Mouse (Mus musculus): ENCODE measurements around the gene Osbpl10. TPM values are rescaled to one million over a fixed set of nuclear protein-coding genes. Genes with fewer than 3 reads are reported as not detected.

Gene Osbpl10
- total RNA-seq, 2 experiments from 2014 or later = 5.9 to 6.7 TPM

DNA sequence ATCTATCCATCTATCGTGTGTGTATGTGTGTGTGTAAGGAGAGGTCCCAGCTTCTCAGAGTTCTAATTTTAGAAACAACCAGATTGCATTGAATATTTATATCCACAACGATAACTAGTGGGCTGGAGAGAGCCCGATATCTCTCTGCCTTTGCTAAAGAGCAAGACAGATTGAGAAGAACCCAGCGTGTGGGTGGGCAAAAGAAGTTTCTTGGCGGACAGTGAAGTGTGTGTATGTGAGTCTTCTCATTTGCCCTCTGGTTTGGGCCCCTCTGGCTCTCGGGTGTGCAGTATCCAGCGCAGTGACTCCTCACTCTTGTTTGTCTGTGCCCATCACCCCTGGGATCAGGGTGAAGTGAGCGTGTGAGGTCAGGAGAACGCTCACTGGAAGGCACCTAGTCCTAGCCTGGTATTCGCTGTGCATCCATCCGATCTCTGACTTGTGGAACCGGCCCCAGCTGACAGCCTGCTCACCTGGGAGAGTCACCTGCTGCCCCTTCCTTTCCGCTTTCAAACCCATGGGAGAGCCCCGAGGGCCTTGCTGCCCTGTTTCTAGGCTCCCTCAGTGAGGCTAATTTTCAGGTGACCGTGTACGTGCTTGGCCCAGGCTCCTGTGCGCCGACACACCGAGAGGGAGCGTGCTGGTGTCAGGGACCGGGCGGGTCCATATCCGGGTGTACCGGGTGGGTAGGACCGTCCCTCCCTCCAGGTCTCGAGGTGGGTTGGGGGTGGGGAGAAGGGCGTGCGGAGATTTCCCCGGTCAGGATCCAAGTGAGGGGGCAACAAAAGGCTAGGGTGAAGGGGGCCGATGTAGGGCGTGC lies 698 bp upstream of the Osbpl10 start:
- DNase-seq = no peak
- intact Hi-C loops (cut with DNase I; ENCODE audit: low total_unique reads) = no loop called here

DNA sequence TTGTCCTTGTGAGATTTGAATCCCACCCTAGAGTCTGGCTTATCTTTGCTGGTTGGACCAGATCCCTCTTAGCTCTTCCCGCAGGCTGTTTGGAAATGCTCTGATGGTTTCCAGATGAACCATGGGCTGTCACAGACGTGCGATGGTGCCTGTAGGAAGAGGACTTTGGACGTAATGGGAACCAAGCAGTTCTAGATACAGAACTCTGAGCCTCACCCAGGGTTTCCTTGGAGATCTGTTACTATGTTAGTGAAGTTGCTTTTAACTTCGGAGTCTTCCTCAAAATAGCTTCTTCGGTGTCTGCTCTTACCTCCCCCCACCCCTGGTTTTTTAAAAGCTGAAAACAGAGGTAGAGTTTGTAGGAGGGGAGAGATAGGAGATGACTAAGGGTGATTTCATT lies 1.6 kb downstream of the Osbpl10 start:
- no peak for DNase-seq
- intact Hi-C loops (cut with DNase I; ENCODE audit: low total_unique reads) = no loop called here

DNA sequence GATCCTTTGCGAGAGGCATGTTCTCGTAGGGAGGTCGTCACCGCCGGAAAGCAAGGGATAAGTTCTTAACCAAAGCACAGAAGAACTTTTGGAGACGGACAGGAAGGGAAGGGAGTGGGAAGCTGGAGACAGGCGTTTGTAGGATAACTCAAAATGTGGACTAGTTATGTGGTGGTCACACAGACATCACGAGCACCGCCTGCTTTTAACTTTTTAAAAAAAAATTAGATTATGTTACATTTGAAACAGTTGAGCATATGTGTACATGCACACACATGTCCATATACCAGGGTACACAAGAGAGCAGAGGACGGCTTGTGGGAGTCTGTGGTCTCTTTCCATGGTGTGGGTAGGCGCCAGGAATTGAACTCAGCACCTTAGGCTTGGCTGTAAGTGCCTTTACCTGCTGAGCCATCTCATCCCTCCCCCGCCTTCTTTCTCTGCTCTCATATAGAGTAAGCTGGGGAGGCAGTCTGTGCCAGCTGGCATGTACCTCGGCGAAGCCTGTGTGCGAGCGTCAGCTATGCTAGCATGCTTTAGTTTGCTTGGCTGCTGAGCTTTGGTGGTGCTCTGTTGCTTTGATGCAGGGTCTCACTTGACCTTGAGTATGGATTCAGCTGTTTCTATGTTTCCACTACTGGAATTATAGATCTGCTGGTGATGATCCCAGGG lies 4.5 kb downstream of the Osbpl10 start, which contains the start of gene Rps27rt:
Gene Rps27rt (minus strand): TSS at position 51 of the 672 bp plus-strand sequence.
- intact Hi-C loops (cut with DNase I; ENCODE audit: low total_unique reads) = no loop called here

DNA sequence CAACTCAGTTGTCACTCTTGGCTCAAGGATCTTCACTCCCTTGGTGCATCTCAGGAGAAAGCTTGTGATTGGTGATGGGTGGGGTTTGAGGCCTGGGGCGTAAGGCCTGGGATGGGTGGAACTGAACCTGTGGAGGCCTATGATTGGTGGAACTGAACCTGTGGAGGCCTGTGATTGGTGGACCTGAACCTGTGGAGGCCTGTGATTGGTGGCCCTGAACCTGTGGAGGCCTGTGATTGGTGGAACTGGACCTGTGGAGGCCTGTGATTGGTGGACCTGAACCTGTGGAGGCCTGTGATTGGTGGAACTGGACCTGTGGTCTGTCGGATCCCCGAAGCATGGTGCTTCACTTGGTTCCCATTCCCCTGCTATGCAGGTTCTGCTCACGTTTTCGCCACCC lies 7.4 kb downstream of the Osbpl10 start:
- no peak for DNase-seq
- intact Hi-C loops (cut with DNase I; ENCODE audit: low total_unique reads) = no loop called here

More for the DNA sequence above, 4.5 kb downstream of the Osbpl10 start, which contains the start of gene Rps27rt:
- DNase-seq = no peak

DNA sequence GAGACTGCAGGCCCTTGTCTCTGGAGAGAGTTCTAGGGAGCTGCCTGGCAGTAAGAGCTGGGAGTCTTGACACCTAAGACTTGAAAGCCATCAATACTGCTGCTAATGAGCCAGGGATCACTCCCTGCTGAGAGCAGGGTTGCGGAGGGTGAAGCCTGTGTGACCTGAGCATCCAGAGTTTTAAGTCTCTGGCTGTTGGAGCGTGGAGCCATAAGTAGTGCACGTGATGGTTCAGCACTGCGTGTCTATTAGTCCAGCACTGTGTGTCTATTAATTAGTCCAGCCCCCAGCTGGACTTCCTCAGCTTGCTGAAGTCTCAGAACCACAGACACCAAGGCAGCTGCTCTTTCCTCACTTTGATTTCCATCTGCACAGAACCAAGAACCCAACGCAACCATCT lies 8.0 kb downstream of the Osbpl10 start:
- intact Hi-C loops (cut with DNase I; ENCODE audit: low total_unique reads) = no loop called here
- DNase-seq = no peak

DNA sequence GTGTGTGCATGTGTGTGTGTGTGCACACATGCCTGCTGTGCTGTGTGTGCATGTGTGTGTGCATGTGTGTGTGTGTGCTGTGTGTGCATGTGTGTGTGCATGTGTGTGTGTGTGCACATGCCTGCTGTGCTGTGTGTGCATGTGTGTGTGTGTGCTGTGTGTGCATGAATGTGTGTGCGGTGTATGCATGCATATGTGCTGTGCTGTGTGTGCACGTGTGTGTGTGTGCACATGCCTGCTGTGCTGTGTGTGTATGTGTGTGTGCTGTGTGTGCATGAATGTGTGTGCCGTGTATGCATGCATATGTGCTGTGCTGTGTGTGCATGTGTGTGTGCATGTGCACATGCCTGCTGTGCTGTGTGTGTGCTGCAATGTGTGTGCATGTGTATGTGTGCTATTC lies 9.7 kb downstream of the Osbpl10 start:
- no peak for DNase-seq
- intact Hi-C loops (cut with DNase I; ENCODE audit: low total_unique reads) = no loop called here

DNA sequence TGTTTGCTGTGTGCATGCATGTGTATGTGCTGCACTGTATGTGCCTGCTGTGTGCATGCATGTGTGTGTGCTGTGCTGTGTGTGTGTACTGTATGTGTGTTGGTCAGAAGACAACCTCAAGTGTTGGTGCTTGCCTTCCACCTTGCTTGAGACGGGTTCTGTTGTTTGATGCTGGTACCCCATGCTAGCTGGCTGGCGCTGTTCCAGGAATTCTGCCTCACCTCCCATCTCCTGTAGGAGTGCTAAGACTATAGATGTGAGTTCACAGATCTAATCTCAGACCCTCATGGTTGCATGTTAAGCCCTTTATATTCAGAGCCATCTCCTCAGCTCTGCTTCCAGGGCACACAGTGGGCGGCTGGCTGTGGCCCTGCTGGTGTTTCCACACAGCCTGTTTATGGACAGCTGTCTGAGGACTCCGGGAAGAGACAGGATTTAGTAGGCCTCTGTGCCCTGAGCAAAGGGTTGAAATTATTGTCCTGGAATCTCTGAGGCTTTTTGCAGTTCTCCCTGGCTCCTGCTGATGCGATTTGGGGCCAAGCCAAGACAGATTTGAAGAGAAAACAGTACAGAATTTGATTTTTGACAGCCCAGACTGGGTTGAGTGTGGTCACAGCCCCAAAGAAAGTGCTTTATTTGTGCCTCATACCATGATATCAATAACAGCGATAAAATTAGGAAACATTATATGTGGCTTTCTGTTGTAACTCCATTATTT lies 10.4 kb downstream of the Osbpl10 start:
- no peak for DNase-seq
- intact Hi-C loops (cut with DNase I; ENCODE audit: low total_unique reads) = no loop called here

DNA sequence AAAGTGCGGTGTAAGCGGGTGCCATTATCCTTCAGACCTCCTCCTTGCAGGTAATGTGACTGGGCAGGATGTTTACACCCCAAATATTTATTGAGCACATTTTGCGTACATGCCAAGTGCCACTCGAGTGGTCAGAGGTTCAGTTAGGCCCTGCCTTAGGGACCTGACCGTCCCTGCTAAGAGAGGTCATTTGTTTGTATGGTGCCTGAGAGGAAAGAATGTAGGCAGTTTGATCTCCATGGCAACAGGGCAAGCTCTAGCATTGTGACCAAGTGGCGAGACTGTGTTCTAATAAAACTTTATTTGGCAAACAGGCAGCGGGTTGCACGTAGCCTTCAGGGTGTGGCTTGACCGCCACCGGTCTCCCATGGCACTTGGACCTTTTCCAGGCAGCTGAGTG lies 12.1 kb downstream of the Osbpl10 start:
- DNase-seq = no peak
- intact Hi-C loops (cut with DNase I; ENCODE audit: low total_unique reads) = no loop called here

DNA sequence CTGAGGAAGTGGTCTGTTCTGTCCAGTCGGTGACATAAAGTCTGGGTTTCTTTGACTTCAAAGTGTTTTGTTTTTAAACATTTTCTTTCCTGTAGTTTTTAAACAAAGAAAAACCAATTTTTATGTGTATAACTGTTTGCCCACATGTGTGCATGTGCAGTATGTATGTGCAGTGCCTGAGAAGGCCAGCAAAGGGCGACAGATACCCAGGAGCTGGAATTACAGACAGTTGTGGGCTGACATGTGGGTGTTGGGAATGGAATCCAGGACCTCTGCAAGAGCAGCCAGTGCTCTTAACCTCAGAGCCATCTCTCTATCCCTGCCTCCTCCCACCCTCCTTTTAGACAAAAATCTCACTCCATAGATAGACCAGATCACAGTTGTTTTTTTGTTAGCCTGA lies 14.2 kb downstream of the Osbpl10 start:
- intact Hi-C loops (cut with DNase I; ENCODE audit: low total_unique reads) = no loop called here
- DNase-seq = no peak

DNA sequence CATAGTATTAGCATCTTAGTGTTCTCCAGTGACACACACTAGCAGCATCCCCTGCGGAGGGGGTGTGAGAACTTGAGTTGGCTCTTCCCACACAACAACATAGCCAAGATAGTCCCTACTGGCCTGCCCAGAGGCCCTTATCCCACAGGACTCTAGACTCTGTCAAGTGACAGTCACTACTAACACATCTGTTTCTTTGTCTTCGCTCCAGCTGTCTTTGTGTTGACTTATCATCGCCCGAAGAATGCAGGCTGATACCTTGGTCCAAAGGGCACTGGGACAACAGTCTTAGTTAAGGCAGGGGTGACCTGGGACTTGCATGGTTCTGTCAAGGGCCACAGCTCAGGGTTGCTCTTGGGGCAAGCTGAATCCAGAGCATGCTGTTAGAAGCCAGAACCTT lies 16.9 kb downstream of the Osbpl10 start:
- DNase-seq = no peak
- intact Hi-C loops (cut with DNase I; ENCODE audit: low total_unique reads) = no loop called here

DNA sequence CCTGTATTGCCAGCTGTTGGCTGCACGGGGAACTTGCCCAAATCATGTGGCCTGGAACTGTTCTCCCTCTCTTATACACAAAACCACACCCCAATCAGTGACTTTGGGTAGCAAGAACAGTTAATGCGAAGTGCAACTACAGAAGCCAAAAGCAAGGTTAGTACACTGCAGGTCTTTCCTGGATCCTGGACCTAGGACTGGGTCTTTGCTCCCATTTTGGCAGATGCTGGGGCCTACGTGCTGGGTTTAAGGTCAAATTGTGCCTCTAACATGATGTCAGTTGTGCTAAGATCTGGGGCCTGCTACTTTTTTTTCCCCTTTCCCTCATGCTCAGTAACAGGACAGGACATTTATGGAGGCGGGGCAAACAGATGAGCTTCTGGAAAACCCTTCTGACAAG lies 17.3 kb downstream of the Osbpl10 start:
- no peak for DNase-seq
- intact Hi-C loops (cut with DNase I; ENCODE audit: low total_unique reads) = no loop called here

DNA sequence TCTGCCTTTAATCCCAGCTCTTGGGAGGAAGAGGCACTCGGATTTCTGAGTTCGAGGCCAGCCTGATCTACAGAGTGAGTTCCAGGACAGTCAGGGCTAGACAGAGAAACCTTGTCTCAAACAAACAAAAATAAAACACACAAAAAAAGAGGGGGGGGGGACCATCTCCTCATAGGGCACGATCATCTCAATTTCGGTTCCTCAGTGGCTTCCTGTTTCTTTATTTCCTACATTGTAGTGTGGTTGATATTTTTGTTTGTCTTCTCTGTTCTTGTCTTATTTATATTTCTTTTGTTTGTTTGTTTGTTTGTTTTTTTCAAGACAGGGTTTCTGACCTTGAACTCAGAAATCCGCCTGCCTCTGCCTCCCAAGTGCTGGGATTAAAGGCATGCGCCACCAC lies 18.1 kb downstream of the Osbpl10 start:
- intact Hi-C loops (cut with DNase I; ENCODE audit: low total_unique reads) = no loop called here
- no peak for DNase-seq

DNA sequence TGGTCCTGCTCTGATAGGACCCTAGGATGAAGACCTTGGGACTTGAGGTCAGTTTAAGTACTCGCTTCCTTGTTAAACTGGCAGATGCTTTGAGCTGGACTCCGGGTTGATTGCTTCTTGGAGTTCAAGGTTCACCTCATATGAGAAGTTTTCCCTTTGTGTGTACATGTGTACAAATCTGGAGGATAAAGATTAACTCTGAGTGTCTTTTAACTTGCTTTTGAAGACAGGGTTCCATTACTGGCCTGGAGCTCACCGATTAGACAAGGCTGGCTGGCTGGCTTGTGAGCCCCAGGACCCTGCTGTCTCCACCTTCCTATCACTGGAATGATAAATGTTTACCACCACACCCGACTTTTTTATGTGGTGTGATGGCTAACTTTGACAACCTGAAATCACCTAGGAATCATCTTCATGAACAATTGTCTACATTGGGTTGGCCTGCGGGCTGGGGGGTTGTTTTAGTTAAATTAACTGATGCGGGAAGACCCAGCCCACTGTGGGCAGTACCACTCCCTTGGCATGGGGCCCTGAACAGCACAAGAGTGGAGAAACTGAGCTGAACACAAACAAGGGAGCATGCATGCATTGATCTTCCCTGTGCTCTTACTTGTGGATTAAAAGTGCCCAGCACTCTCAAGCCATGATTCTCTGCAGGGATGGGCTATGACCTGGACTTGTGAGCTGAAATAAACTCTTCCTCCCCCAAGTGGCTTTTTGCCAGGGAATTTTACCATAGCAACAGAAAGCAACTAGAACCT lies 20.8 kb downstream of the Osbpl10 start:
- DNase-seq = no peak
- intact Hi-C loops (cut with DNase I; ENCODE audit: low total_unique reads) = no loop called here

DNA sequence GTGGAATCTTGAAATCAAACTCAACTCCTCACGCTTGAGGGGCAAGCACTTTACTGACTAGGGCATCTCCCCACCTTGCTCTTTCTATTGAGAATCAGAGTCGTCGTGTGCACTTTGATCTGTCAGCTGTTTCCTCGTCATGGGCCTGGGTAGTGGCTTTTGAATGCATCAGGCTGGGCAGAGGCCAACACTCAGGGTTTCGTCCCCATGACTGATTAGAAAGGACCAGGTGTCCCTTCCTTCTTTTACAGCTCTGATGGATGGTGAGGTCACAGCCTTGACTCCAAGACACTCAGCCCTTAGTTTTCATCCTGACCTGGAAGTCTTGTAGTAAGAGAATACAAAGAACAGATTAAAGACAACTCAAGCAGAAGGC lies 21.4 kb downstream of the Osbpl10 start:
- no peak for DNase-seq
- intact Hi-C loops (cut with DNase I; ENCODE audit: low total_unique reads) = no loop called here

DNA sequence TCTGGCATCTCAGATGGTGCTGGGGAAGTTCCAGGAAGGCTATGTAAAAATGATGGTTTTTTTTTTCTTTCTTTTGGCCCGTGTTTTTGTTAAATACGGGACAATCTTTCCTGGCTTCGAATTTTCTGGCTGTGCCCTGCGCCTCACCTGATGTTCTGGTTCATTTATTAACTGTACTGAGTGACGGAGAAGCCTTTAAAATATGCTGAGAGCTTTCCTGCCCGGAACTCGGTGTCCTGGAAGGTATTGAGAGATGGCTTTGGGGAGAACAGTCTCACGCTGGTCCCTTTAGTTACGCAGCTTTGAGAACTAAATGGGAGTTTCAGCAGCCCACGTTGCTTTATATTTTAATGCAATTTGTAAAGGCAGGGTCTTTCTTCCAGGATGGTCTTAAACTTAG lies 27.1 kb downstream of the Osbpl10 start:
- intact Hi-C loops (cut with DNase I; ENCODE audit: low total_unique reads) = no loop called here
- no peak for DNase-seq

DNA sequence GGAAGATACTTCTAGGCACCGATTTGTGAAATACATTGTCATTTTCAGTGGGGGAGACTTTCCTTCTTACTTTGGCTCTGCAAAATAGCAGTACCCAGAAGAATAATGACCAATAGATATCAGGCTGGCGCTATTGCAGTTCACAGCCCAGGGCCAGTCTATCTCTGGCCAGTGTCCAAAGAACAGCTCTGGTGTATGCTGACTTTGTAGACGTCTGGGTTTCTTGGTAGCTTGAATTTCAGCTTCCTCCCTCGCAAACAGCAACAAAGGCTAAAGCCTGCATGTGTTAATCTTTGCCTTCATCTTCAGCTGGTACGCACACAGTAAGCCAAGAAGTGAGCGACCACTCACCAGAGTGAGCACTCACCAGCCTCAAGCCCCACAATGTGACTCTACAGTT lies 29.4 kb downstream of the Osbpl10 start:
- DNase-seq = no peak
- intact Hi-C loops (cut with DNase I; ENCODE audit: low total_unique reads) = no loop called here

DNA sequence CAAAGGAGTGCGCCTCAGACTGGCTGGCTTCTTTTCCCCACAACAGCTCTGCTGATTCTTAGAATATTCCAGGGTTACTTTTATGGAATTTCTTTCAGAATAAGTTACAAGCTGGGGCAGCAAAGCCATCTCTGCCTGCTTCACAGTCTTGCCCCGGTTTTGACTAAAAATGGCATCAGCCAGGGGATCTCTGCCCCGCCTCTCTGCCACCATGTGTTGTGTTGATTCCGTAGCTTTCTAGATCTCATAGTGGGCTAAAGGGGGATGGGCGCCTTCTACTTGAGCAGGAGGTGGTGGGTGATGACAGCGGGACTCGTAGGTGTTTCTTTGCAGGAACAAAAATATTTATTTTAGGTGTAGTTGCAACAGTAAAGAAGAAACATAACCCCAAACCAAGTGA lies 29.8 kb downstream of the Osbpl10 start:
- no peak for DNase-seq
- intact Hi-C loops (cut with DNase I; ENCODE audit: low total_unique reads) = no loop called here

DNA sequence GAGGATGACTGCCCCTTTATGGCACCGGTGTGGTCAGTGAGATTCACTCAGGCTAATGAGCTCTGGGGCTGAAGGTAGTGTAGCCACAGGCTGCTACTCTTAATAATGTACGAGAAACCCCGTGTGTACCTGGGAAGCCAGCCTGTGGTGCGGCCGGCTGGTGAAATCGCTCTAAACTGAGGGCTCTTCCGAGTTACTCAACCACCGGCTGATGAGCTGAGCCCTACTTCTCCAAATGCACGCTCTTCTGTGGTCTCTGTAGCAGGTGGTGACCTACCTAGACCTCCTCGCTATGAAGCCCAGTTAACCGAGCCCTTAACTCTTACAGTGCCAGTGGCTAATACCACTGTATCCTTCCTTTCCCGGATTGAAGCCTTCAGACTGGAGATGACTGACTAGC lies 34.0 kb downstream of the Osbpl10 start:
- DNase-seq = no peak
- intact Hi-C loops (cut with DNase I; ENCODE audit: low total_unique reads) = no loop called here

DNA sequence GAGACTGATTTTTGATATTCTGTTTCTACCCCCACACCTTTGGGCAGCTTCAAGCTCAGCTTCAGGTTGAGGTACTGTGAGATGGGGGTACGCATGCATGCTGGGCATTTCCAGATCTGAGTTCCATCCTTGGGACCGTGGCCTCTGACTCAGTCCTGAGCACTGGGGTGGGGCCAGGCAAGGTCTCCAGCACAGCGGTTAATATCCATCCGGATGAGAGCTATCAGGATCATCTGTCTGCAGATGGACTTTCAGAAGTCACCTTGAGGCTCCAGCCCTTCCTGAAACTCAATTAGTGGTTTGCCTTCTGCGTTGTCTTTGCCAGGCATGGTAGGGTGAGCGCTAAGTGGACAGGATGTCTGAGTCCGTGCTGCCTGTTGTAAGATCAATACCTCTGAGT lies 41.8 kb downstream of the Osbpl10 start:
- DNase-seq = no peak
- intact Hi-C loops (cut with DNase I; ENCODE audit: low total_unique reads) = no loop called here

DNA sequence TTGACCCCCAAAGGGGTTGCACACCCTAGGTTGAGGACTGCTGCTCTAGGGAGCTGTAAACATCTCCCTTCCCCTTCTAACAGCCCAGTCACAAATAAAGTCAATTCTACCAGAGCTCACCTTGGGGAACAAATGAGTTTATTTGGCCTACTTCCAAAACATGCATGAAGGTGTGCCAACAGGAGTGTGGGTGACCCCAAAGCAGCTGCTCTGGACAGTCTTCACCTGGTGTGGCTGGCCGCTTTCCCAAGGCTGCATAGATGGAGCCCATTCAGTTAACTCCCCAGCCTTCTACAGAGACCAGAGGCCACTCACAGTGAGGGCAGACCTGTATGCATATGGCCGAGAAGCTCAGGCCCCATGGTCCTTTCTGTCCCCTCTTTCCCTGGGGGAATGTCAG lies 43.0 kb downstream of the Osbpl10 start:
- intact Hi-C loops (cut with DNase I; ENCODE audit: low total_unique reads) = no loop called here

More for the DNA sequence above, 43.0 kb downstream of the Osbpl10 start:
- DNase-seq = no peak
